ENCODE assay signal across 25 mouse cellular contexts in the genomic region with DNA sequence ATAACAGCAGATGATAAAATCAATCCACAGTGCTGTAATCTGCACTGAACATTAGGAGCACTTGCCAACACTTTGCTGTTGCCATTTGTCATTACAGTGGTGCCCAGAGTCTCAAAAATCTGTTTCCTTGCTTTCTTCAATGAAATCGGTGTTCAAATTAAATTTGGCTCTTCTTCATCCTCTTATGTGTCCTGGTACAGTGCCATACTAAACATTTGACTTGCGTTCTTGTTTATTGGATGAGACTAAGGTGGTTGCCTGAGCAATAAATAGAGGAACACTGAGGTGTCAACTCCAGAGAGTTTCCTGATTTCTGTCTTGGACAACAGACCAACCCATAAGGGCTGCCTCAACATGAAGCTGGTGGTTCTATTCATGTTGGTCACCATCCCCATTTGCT. TPM values are rescaled to one million over a fixed set of nuclear protein-coding genes. Genes with fewer than 3 reads are reported as not detected.
DNase-seq lines count a peak whose midpoint lies in the region; ATAC-seq and TF ChIP-seq lines count a peak whose summit lies in the region.
"Had no signal": no experiment of that assay in that cellular context is flagged by ENCODE, and none has a peak within 500 bp of the region (broad histone marks: within the 10 kb centered on the region; RNA-seq: fewer than 3 reads in every experiment).

TSS of gene Scgb2a2 (plus strand) at position 301 of the 400 bp plus-strand sequence.

- DNase-seq in forebrain, postnatal 0 days: peak; percentile 2
- peak; percentile 21 for DNase-seq in midbrain, embryonic 11.5 days (ENCODE audit: low spot score, missing footprints)
- DNase-seq: adrenal gland, adult 2 months; adrenal gland, adult 8-10 months; adrenal gland, postnatal 10 days; adrenal gland, postnatal 14 days; adrenal gland, postnatal 25 days; adrenal gland, postnatal 36 days; B cell, adult 2 months; cerebellum, adult 11 months; cerebellum, adult 11-12 months; cerebellum, adult 18-20 months had no signal

- no peak within 1 kb of the TSS for H3K9ac ChIP-seq in forebrain, postnatal 0 days
- no peak within 1 kb of the TSS for H3K9ac ChIP-seq in forebrain, embryonic 15.5 days (replicated peaks)
- H3K9ac ChIP-seq in midbrain, embryonic 11.5 days (ENCODE audit: low read length): no peak within 1 kb of the TSS
- no peak within 1 kb of the TSS for H3K9ac ChIP-seq in midbrain, embryonic 16.5 days (ENCODE audit: low read depth, low read length)

- no peak within 1 kb of the TSS for H3K4me3 ChIP-seq in forebrain, postnatal 0 days (ENCODE audit: low read depth, low read length)
- H3K4me3 ChIP-seq in forebrain, embryonic 15.5 days: no peak within 1 kb of the TSS
- no peak within 1 kb of the TSS for H3K4me3 ChIP-seq in midbrain, embryonic 11.5 days (ENCODE audit: low read depth, low read length)
- no peak within 1 kb of the TSS for H3K4me3 ChIP-seq in midbrain, embryonic 16.5 days (ENCODE audit: low read depth, low read length)

- no peaks in the 10 kb centered on the region for H3K27me3 ChIP-seq in forebrain, postnatal 0 days (ENCODE audit: insufficient read depth, low read length)
- no peaks in the 10 kb centered on the region for H3K27me3 ChIP-seq in forebrain, embryonic 15.5 days
- no peaks in the 10 kb centered on the region for H3K27me3 ChIP-seq in midbrain, embryonic 11.5 days (ENCODE audit: control insufficient read depth, insufficient read depth, low read length)
- H3K27me3 ChIP-seq in midbrain, embryonic 16.5 days (ENCODE audit: control insufficient read depth, insufficient read depth, low read depth, low read length): no peaks in the 10 kb centered on the region
- H3K27me3 ChIP-seq: CH12.LX had no signal

- no peak within 1 kb of the TSS for H3K4me2 ChIP-seq in forebrain, postnatal 0 days (ENCODE audit: low read depth)
- no peak within 1 kb of the TSS for H3K4me2 ChIP-seq in forebrain, embryonic 15.5 days (replicated peaks)
- no peak within 1 kb of the TSS for H3K4me2 ChIP-seq in midbrain, embryonic 11.5 days
- H3K4me2 ChIP-seq in midbrain, embryonic 16.5 days (ENCODE audit: low read length): no peak within 1 kb of the TSS

- H3K27ac ChIP-seq in forebrain, postnatal 0 days (ENCODE audit: low read depth, low read length): no peak within 1 kb of the TSS
- no peak within 1 kb of the TSS for H3K27ac ChIP-seq in forebrain, embryonic 15.5 days (replicated peaks)
- no peak within 1 kb of the TSS for H3K27ac ChIP-seq in midbrain, embryonic 11.5 days (ENCODE audit: low read depth, low read length)
- H3K27ac ChIP-seq in midbrain, embryonic 16.5 days (ENCODE audit: low read length): no peak within 1 kb of the TSS

- no peaks in the 10 kb centered on the region for H3K36me3 ChIP-seq in forebrain, postnatal 0 days (ENCODE audit: insufficient read depth)
- H3K36me3 ChIP-seq in forebrain, embryonic 15.5 days: no peaks in the 10 kb centered on the region
- H3K36me3 ChIP-seq in midbrain, embryonic 11.5 days (ENCODE audit: control insufficient read depth, insufficient read depth, low read length): no peaks in the 10 kb centered on the region
- H3K36me3 ChIP-seq in midbrain, embryonic 16.5 days (ENCODE audit: control insufficient read depth, insufficient read depth, low read length): no peaks in the 10 kb centered on the region
- H3K36me3 ChIP-seq: G1E had no signal

- TF ChIP-seq CTCF in forebrain, postnatal 0 days (IDR thresholded peaks at IDR 0.05; ENCODE audit: low read depth): no peak

- WGBS in forebrain, postnatal 0 days: 63% methylated on average over 2 of the region's 2 CpGs
- 79% methylated on average over 2 of the region's 2 CpGs for WGBS in forebrain, embryonic 15.5 days
- WGBS in midbrain, embryonic 11.5 days: 87% methylated on average over 2 of the region's 2 CpGs
- 86% methylated on average over 2 of the region's 2 CpGs for WGBS in midbrain, embryonic 16.5 days

- no peaks in the 10 kb centered on the region for H3K4me1 ChIP-seq in forebrain, postnatal 0 days (ENCODE audit: insufficient read depth)
- no peaks in the 10 kb centered on the region for H3K4me1 ChIP-seq in forebrain, embryonic 15.5 days
- no peaks in the 10 kb centered on the region for H3K4me1 ChIP-seq in midbrain, embryonic 11.5 days (ENCODE audit: control insufficient read depth, insufficient read depth, low read length)
- no peaks in the 10 kb centered on the region for H3K4me1 ChIP-seq in midbrain, embryonic 16.5 days (ENCODE audit: control insufficient read depth, insufficient read depth, low read length)

- ATAC-seq in forebrain, postnatal 0 days: no peak
- no peak for ATAC-seq in forebrain, embryonic 15.5 days (replicated peaks)
- ATAC-seq in midbrain, embryonic 11.5 days (ENCODE audit: low FRiP score): no peak
- ATAC-seq in midbrain, embryonic 16.5 days: no peak
- ATAC-seq: activated CD4-positive, CD25-positive, alpha-beta regulatory T cell, adult 4 months; CD4-positive, CD25-positive, alpha-beta regulatory T cell, adult 4 months; Patski had no signal

- H3K9me3 ChIP-seq in forebrain, postnatal 0 days (ENCODE audit: low read length): no peaks in the 10 kb centered on the region
- no peaks in the 10 kb centered on the region for H3K9me3 ChIP-seq in forebrain, embryonic 15.5 days
- no peaks in the 10 kb centered on the region for H3K9me3 ChIP-seq in midbrain, embryonic 11.5 days (ENCODE audit: control insufficient read depth, low read length)
- H3K9me3 ChIP-seq in midbrain, embryonic 16.5 days (replicated peaks; ENCODE audit: control insufficient read depth, low read length, poor library complexity, severe bottlenecking): no peaks in the 10 kb centered on the region
- H3K9me3 ChIP-seq: G1E had no signal

RNA-seq across cellular contexts. Expression of gene Scgb2a2, which starts in this region (rescaled TPM):
- total RNA-seq in forebrain, postnatal 0 days (2014; rRNA removed): not detected in 2 replicates
- not detected in 2 replicates for polyA plus RNA-seq in forebrain, postnatal 0 days (2015; fragmentation: Nextera tagmentation; extraction: Ambion mirVana)
- not detected in 2 replicates for polyA plus RNA-seq in forebrain, embryonic 15.5 days (2015; fragmentation: Nextera tagmentation; extraction: Ambion mirVana)
- polyA plus RNA-seq in midbrain, embryonic 11.5 days (2014; fragmentation: Nextera tagmentation; extraction: Ambion mirVana): not detected in 2 replicates
- polyA plus RNA-seq in midbrain, embryonic 16.5 days (2015; fragmentation: Nextera tagmentation; extraction: Ambion mirVana): not detected in 2 replicates
- total RNA-seq: adrenal gland, adult 18-20 months; adrenal gland, adult 2 months; adrenal gland, adult 8-10 months; adrenal gland, postnatal 10 days; adrenal gland, postnatal 14 days; adrenal gland, postnatal 25 days; adrenal gland, postnatal 36 days; adrenal gland, postnatal 4 days; CH12.LX; ES-E14; G1E; MEL had no signal
- polyA plus RNA-seq: activated CD4-positive, CD25-positive, alpha-beta regulatory T cell, adult 4 months; adrenal gland, adult 2 months; brain, embryonic 14.5 days; C2C12; CD4-positive, CD25-positive, alpha-beta regulatory T cell, adult 4 months; G1E; Patski had no signal

Comparison
In these comparisons a context has a peak if more than half of its experiments do, and no peak if none do; other contexts are left out.
1. Peak in DNase-seq in forebrain, postnatal 0 days; RNA of the gene not detected or under 1 TPM.
2. Peak in DNase-seq in midbrain, embryonic 11.5 days; RNA of the gene not detected or under 1 TPM.